Mouse (Mus musculus): ENCODE measurements around the gene Agbl3. TPM values are rescaled to one million over a fixed set of nuclear protein-coding genes. Genes with fewer than 3 reads are reported as not detected.

Agbl3 gene
- polyA plus RNA-seq, 1 experiment from 2014 or later, result 14.4 TPM

DNA sequence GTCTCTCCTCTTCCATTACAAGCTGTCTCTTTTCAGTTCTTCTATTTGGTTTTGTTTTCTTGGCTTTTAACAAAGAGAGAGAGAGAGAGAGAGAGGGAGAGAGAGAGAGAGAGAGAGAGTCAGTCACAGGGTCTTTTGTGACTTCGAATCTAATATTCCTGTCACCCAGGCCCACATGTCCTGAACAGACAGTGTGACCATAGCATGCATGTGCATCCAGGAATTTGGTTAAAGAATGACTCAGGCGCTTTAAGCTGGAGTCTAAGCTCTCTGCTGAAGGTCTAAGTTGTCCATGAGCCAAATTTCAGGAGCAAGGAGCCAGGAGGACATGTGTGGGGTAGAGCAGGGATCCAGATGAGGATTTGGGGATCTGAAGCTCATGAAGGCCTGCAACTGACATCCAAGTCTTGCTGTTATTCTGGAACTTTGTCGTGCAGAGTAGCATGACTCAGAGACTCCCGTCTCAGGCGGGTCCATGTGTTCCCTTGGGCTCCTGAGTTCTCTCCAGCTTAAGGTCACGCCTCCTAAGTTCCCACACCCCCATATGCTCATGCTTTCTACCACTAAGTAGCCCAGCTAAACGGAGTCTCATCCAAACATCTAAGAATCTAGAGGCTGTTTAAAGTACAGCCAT, 29.6 kb upstream of the Agbl3 start:
- no peak for ATAC-seq
- Histone ChIP-seq H3K27ac (ENCODE audit: low read depth, low read length) (no peak overlapping the region), H3K4me3 (ENCODE audit: low read length) (no peak overlapping the region), H3K36me3 (ENCODE audit: control insufficient read depth, insufficient read depth, low read length) (no peaks in the 10 kb centered on the region; the same call in 1 of the 2 replicates), H3K4me1 (ENCODE audit: control insufficient read depth, insufficient read depth, low read depth, low read length) (no peaks in the 10 kb centered on the region), H3K9ac (ENCODE audit: low read depth, low read length) (no peak overlapping the region), H3K4me2 (ENCODE audit: low read length) (no peak overlapping the region), H3K9me3 (ENCODE audit: control insufficient read depth, low read length) (no peaks in the 10 kb centered on the region), H3K27me3 (replicated peaks; ENCODE audit: control insufficient read depth, insufficient read depth, low read length) (no peaks in the 10 kb centered on the region)
- WGBS, result 82% methylated on average over 7 of the region's 7 CpGs

DNA sequence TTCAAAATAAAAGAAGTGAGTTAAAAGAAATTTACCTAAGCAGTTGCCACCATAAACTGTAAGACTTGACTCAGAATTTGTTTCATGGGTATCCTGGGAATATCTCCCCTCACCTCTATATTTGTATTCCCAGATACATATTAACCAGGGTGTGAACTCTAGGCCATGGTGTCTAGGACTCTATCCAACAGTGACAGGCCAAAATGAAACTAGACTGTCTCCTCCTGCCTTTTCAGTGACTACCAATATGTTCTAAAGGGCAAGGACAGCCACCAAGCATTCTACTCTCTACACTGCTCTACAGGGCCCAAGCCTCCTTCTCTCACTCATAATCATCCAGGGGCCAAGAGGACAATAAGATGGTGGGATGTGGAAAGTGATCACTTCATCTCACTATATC, 28.6 kb upstream of the Agbl3 start:
- H3K27me3 ChIP-seq (replicated peaks; ENCODE audit: control insufficient read depth, insufficient read depth, low read length), result no peaks in the 10 kb centered on the region
- H3K9me3 ChIP-seq (ENCODE audit: control insufficient read depth, low read length), result no peaks in the 10 kb centered on the region
- no peak overlapping the region for H3K4me2 ChIP-seq (ENCODE audit: low read length)
- no peak for ATAC-seq
- no peaks in the 10 kb centered on the region for H3K4me1 ChIP-seq (ENCODE audit: control insufficient read depth, insufficient read depth, low read depth, low read length)
- no peak overlapping the region for H3K9ac ChIP-seq (ENCODE audit: low read depth, low read length)
- H3K4me3 ChIP-seq (ENCODE audit: low read length), result no peak overlapping the region
- H3K27ac ChIP-seq (ENCODE audit: low read depth, low read length), result no peak overlapping the region
- no peaks in the 10 kb centered on the region; the same call in 1 of the 2 replicates for H3K36me3 ChIP-seq (ENCODE audit: control insufficient read depth, insufficient read depth, low read length)

DNA sequence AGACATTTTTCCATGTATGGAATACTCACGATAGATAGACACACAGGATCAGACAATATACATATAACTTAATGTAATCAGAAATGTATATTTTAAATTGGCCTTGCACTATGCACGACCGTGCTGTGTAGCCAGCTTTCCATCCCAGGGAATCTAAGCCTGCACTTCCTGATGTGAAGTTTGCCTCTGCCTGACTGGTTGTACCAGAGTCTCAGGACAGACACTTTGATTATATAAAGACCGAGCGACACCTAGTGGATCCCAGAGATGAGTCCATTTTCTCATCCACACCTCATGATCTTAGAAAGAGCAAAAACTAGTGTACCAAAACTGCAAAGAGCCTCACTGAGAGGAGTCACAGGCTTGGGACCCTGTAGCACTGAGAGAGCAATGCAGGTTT, 25.8 kb upstream of the Agbl3 start:
- 36% methylated on average over 5 of the region's 5 CpGs for WGBS
- no peaks in the 10 kb centered on the region for H3K27me3 ChIP-seq (replicated peaks; ENCODE audit: control insufficient read depth, insufficient read depth, low read length)
- no peaks in the 10 kb centered on the region for H3K4me1 ChIP-seq (ENCODE audit: control insufficient read depth, insufficient read depth, low read depth, low read length)
- no peak overlapping the region for H3K4me3 ChIP-seq (ENCODE audit: low read length)
- H3K9me3 ChIP-seq (ENCODE audit: control insufficient read depth, low read length), result no peaks in the 10 kb centered on the region
- H3K27ac ChIP-seq (ENCODE audit: low read depth, low read length), result no peak overlapping the region
- H3K9ac ChIP-seq (ENCODE audit: low read depth, low read length), result no peak overlapping the region
- no peaks in the 10 kb centered on the region; the same call in 1 of the 2 replicates for H3K36me3 ChIP-seq (ENCODE audit: control insufficient read depth, insufficient read depth, low read length)
- H3K4me2 ChIP-seq (ENCODE audit: low read length), result no peak overlapping the region
- ATAC-seq, result peak; percentile 81

DNA sequence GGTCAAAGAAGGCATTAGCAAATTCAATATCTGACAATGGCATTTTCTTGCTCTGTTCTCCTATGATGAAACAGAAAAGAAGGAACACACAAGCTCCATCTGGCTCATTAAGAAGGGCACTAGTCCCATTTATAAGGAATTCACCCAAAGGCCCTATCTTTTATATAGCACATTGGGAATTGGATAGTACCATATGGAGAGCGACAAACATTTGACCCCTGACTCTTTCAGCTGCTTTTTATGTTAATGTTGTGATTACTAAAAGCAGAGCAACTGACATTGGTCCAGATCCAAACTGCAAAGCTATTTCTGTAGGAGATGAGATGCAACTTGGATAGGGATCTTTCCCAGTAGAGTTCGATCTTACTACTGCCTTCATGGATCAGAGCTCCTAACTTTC, 21.9 kb upstream of the Agbl3 start:
- Histone ChIP-seq H3K36me3 (ENCODE audit: control insufficient read depth, insufficient read depth, low read length) (no peaks in the 10 kb centered on the region; the same call in 1 of the 2 replicates), H3K9ac (ENCODE audit: low read depth, low read length) (no peak overlapping the region), H3K27me3 (replicated peaks; ENCODE audit: control insufficient read depth, insufficient read depth, low read length) (no peaks in the 10 kb centered on the region), H3K4me1 (ENCODE audit: control insufficient read depth, insufficient read depth, low read depth, low read length) (no peaks in the 10 kb centered on the region), H3K27ac (ENCODE audit: low read depth, low read length) (no peak overlapping the region), H3K4me3 (ENCODE audit: low read length) (no peak overlapping the region), H3K4me2 (ENCODE audit: low read length) (no peak overlapping the region), H3K9me3 (ENCODE audit: control insufficient read depth, low read length) (no peaks in the 10 kb centered on the region)
- ATAC-seq, result no peak
- WGBS, result 88% methylated on average over 2 of the region's 2 CpGs

DNA sequence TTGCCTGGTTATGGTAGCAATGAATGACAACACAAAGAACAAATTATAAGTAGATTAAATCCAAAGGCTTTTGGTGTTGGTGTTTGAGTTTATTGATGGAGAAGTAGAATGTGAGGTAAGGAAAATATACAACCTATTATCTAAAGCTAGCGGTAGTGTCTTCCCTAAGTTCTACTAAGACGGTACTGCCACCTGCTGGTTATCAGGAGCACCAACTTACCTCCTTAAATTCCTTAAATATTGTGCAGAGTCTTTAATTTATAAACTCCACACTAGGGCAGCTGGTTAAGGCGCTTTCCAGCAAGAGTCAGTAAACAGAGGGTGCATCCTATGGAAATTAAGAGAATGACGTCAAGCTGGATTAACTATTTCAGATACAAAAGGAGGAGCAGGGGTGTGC, 20.2 kb upstream of the Agbl3 start:
- Histone ChIP-seq H3K4me1 (ENCODE audit: control insufficient read depth, insufficient read depth, low read depth, low read length) (no peaks in the 10 kb centered on the region), H3K4me3 (ENCODE audit: low read length) (no peak overlapping the region), H3K27ac (ENCODE audit: low read depth, low read length) (no peak overlapping the region), H3K27me3 (replicated peaks; ENCODE audit: control insufficient read depth, insufficient read depth, low read length) (no peaks in the 10 kb centered on the region), H3K36me3 (ENCODE audit: control insufficient read depth, insufficient read depth, low read length) (no peaks in the 10 kb centered on the region; the same call in 1 of the 2 replicates), H3K4me2 (ENCODE audit: low read length) (no peak overlapping the region), H3K9me3 (ENCODE audit: control insufficient read depth, low read length) (no peaks in the 10 kb centered on the region), H3K9ac (ENCODE audit: low read depth, low read length) (no peak overlapping the region)
- 43% methylated on average over 4 of the region's 4 CpGs for WGBS
- ATAC-seq, result no peak

DNA sequence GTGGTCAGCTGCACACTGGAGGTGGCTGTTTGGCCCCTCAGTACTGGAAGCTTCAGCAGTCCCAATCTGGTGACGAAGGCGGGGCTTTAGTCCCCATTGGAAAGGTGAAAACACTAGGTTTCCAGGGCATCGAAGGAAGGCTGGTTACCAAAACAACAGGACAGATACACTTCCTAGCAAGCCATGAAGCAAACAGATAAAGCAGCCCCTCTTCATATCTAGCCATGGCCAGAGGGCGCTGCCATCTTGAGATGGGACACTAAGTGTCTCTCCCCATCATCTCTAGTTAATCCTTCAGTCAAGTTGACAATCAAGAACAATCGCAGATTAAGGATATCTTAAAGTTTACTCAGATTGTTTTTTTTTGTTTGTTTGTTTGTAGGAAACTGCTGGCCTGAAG, 14.5 kb upstream of the Agbl3 start:
- no peaks in the 10 kb centered on the region for H3K4me1 ChIP-seq (ENCODE audit: control insufficient read depth, insufficient read depth, low read depth, low read length)
- H3K27ac ChIP-seq (ENCODE audit: low read depth, low read length), result no peak overlapping the region
- H3K9me3 ChIP-seq (ENCODE audit: control insufficient read depth, low read length), result no peaks in the 10 kb centered on the region
- 93% methylated on average over 5 of the region's 5 CpGs for WGBS
- no peak overlapping the region for H3K4me2 ChIP-seq (ENCODE audit: low read length)
- no peaks in the 10 kb centered on the region for H3K27me3 ChIP-seq (replicated peaks; ENCODE audit: control insufficient read depth, insufficient read depth, low read length)
- no peaks in the 10 kb centered on the region for H3K36me3 ChIP-seq (ENCODE audit: control insufficient read depth, insufficient read depth, low read length)
- H3K9ac ChIP-seq (ENCODE audit: low read depth, low read length), result no peak overlapping the region
- no peak overlapping the region for H3K4me3 ChIP-seq (ENCODE audit: low read length)
- ATAC-seq, result no peak

DNA sequence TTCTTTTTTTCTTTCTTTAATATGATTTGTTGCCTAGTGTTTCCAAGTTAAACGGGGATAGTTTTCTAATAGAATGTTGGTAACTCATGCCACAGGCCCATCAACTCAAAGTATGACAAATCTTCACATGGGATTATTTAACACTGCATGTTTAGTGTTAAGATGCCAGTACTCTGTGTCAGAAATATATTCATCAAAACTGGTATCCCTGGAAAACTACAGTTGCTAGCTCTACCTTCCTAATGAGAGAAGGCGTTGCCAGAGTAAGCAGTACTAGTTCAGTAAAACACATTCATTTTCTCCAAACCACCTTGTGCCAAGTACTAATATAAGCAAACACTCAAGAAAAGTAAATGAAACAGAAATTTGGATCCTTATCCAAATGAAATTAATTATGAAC, 10.2 kb upstream of the Agbl3 start:
- Histone ChIP-seq H3K9ac (ENCODE audit: low read depth, low read length) (no peak overlapping the region), H3K4me1 (ENCODE audit: control insufficient read depth, insufficient read depth, low read depth, low read length) (no peaks in the 10 kb centered on the region), H3K4me2 (ENCODE audit: low read length) (no peak overlapping the region), H3K4me3 (ENCODE audit: low read length) (no peak overlapping the region), H3K36me3 (ENCODE audit: control insufficient read depth, insufficient read depth, low read length) (peaks cover 6% of the 10 kb centered on the region; the same call in 1 of the 2 replicates), H3K27me3 (replicated peaks; ENCODE audit: control insufficient read depth, insufficient read depth, low read length) (no peaks in the 10 kb centered on the region), H3K27ac (ENCODE audit: low read depth, low read length) (no peak overlapping the region), H3K9me3 (ENCODE audit: control insufficient read depth, low read length) (no peaks in the 10 kb centered on the region)
- 84% methylated on average over 2 of the region's 2 CpGs for WGBS
- ATAC-seq, result no peak

DNA sequence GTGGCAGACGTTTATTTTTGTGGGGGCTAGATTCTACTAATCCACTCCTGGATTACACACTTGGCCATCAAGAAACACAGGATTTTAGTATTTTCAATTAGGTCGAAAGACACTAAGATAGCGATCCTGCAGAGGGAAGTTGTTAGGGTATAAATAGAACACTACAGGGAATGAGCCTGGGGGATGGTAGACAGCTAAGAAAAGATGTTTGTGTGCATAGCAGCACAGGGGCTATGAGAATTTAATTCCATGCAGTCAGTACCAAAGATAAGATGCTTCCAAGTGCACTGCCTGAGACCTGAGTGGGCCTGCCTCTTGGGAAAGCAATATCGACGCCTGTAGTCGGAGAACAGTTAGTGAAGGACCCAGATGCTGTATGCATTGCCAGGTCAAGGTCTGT, 9.7 kb upstream of the Agbl3 start:
- WGBS, result 86% methylated on average over 6 of the region's 6 CpGs
- no peak overlapping the region for H3K9ac ChIP-seq (ENCODE audit: low read depth, low read length)
- no peak overlapping the region for H3K4me2 ChIP-seq (ENCODE audit: low read length)
- H3K27me3 ChIP-seq (replicated peaks; ENCODE audit: control insufficient read depth, insufficient read depth, low read length), result no peaks in the 10 kb centered on the region
- H3K4me1 ChIP-seq (ENCODE audit: control insufficient read depth, insufficient read depth, low read depth, low read length), result no peaks in the 10 kb centered on the region
- H3K4me3 ChIP-seq (ENCODE audit: low read length), result no peak overlapping the region
- H3K27ac ChIP-seq (ENCODE audit: low read depth, low read length), result no peak overlapping the region
- H3K9me3 ChIP-seq (ENCODE audit: control insufficient read depth, low read length), result no peaks in the 10 kb centered on the region
- peaks cover 6% of the 10 kb centered on the region; the same call in 1 of the 2 replicates for H3K36me3 ChIP-seq (ENCODE audit: control insufficient read depth, insufficient read depth, low read length)
- ATAC-seq, result no peak

DNA sequence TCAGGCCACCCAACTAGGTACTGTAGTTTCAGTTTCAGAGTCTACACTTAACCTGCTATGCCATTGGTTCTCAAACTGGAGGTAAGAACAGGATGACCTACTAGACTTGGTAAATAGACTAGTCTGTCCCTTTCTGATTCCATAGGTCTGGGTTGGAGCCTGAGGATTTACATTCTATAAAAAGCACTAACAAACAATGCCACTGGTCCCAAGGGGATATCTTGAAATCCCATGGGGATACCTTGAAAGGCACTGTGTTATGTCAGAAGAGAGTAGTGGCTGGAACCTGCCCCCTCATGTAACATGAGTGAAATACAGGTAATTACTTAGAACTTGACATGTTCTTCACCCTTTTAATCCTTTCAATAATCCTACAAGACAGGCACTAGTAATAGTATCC, 3.8 kb upstream of the Agbl3 start:
- Histone ChIP-seq H3K27me3 (replicated peaks; ENCODE audit: control insufficient read depth, insufficient read depth, low read length) (no peaks in the 10 kb centered on the region), H3K9me3 (ENCODE audit: control insufficient read depth, low read length) (no peaks in the 10 kb centered on the region), H3K27ac (ENCODE audit: low read depth, low read length) (no peak overlapping the region), H3K4me1 (ENCODE audit: control insufficient read depth, insufficient read depth, low read depth, low read length) (peaks cover 2% of the 10 kb centered on the region; the same call in 1 of the 2 replicates), H3K9ac (ENCODE audit: low read depth, low read length) (no peak overlapping the region), H3K36me3 (ENCODE audit: control insufficient read depth, insufficient read depth, low read length) (peaks cover 3% of the 10 kb centered on the region; the same call in 1 of the 2 replicates), H3K4me2 (ENCODE audit: low read length) (no peak overlapping the region), H3K4me3 (ENCODE audit: low read length) (no peak overlapping the region)
- no peak for ATAC-seq

DNA sequence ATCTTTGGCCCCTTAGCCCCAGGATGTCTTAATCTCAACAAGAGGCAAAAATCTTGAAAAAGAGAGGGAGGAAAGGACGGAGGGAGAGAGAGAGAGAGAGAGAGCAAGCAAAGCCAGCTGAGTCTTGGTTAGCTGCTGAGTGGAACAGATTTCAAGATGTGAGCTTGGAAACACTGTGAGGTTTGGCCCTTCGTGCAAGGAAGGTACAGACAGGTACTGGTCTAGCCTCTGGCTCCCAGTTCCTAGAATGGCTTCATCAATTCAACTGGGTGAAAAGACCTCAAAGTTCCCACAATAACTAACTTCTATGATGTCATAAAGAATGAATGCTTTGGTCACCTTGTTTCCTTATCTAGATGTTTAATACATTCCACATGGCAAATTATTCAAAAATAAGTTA, 3.1 kb upstream of the Agbl3 start:
- no peaks in the 10 kb centered on the region for H3K9me3 ChIP-seq (ENCODE audit: control insufficient read depth, low read length)
- no peaks in the 10 kb centered on the region for H3K27me3 ChIP-seq (replicated peaks; ENCODE audit: control insufficient read depth, insufficient read depth, low read length)
- no peak overlapping the region for H3K4me3 ChIP-seq (ENCODE audit: low read length)
- H3K27ac ChIP-seq (ENCODE audit: low read depth, low read length), result no peak overlapping the region
- H3K9ac ChIP-seq (ENCODE audit: low read depth, low read length), result no peak overlapping the region
- 75% methylated on average over 2 of the region's 2 CpGs for WGBS
- no peaks in the 10 kb centered on the region for H3K36me3 ChIP-seq (ENCODE audit: control insufficient read depth, insufficient read depth, low read length)
- H3K4me1 ChIP-seq (ENCODE audit: control insufficient read depth, insufficient read depth, low read depth, low read length), result peaks cover 2% of the 10 kb centered on the region; the same call in 1 of the 2 replicates
- ATAC-seq, result no peak
- no peak overlapping the region for H3K4me2 ChIP-seq (ENCODE audit: low read length)

Data from hindbrain, embryonic 16.5 days (tissue).